Mouse (Mus musculus) small intestine, adult 2 months (tissue): Measurements from ENCODE around the gene Rps15. TPM values are rescaled to one million over a fixed set of nuclear protein-coding genes. Genes with fewer than 3 reads are reported as not detected.

Experiments
- H3K27ac ChIP-seq: fragments of 200-500 bp; 2 replicates; pipeline ENCODE4 v1.5.1; 2012; ENCODE audit warnings: low read depth, low read length, control low read depth, inconsistent platforms; ENCODE audit not compliant: insufficient read depth
- H3K27me3 ChIP-seq: fragments of 200-500 bp; 2 replicates; pipeline ENCODE4 v1.6.1; 2012; ENCODE audit warnings: mild to moderate bottlenecking, moderate library complexity, low read length, inconsistent platforms; ENCODE audit not compliant: control insufficient read depth, insufficient read depth
- H3K36me3 ChIP-seq: fragments of 200-500 bp; 2 replicates; pipeline ENCODE4 v1.6.1; 2012; ENCODE audit warnings: mild to moderate bottlenecking, low read length, control low read depth, inconsistent platforms; ENCODE audit not compliant: control insufficient read depth, insufficient read depth
- H3K4me1 ChIP-seq: fragments of 200-500 bp; 2 replicates; pipeline ENCODE4 v1.6.1; 2012; ENCODE audit warnings: low read length, inconsistent platforms, mixed read lengths; ENCODE audit not compliant: control insufficient read depth, insufficient read depth, insufficient read length
- H3K4me3 ChIP-seq: fragments of 200-500 bp; 2 replicates; pipeline ENCODE4 v1.5.1; 2012; ENCODE audit warnings: low read depth, mild to moderate bottlenecking, control low read depth, inconsistent platforms, low read length, moderate library complexity
- CTCF ChIP-seq: fragments of 200-500 bp; IDR thresholded peaks from 2 replicates; pipeline ENCODE4 v1.5.1; 2012; ENCODE audit warnings: low read depth, mild to moderate bottlenecking, control low read depth, inconsistent platforms, low read length, moderate library complexity, mixed read lengths; ENCODE audit not compliant: insufficient replicate concordance, insufficient read length; ENCODE audit errors: extremely low read depth
- POLR2A ChIP-seq: fragments of 200-500 bp; IDR thresholded peaks from 2 replicates; pipeline ENCODE4 v1.6.1; 2012; ENCODE audit warnings: low read depth, mild to moderate bottlenecking, control low read depth, inconsistent platforms, low read length, moderate library complexity
- WGBS: fragments of 180-500 bp; shearing (Covaris S2); methylation state at CpG from one replicate; pipeline ENCODE4 v1.1.7; 2018; 5-methylcytosine and 5-hydroxymethylcytosine counted together
- polyA plus RNA-seq: library from polyadenylated mRNA; depleted of rRNA; stranded (reverse); fragments of >200 nt; gene quantifications from 2 replicates; pipeline ENCODE4 v1.2.3, GENCODE M21; 2012

Gene Rps15
- polyA plus RNA-seq, 1 experiment = 887 TPM

DNA sequence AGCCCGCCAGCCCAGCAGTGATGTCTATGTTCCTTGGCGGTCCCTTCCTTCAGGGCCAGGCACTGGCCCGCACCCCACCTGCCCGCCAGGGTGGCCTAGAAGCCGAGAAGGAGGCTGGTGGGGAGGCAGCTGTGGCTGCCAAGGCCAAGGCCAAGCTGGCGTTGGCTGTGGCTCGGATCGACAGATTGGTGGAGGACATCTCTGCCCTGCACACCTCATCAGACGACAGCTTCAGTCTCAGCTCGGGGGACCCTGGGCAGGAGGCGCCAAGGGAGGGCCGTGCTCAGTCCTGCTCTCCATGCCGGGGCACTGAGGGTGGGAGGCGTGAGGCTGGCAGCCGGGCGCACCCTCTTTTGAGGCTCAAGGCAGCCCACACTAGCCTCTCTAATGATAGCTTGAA lies 19.3 kb downstream of the Rps15 start:
- peaks cover 40% of the 10 kb centered on the region for H3K27me3 ChIP-seq
- H3K4me3 ChIP-seq = no peak overlapping the region
- H3K36me3 ChIP-seq = no peaks in the 10 kb centered on the region
- TF ChIP-seq POLR2A = no peak
- TF ChIP-seq CTCF = no peak
- no peak overlapping the region for H3K27ac ChIP-seq
- WGBS = 75% methylated on average over 16 of the region's 16 CpGs
- peaks cover 3% of the 10 kb centered on the region for H3K4me1 ChIP-seq

GRCm38 (mm10) chr10:80312586-80313504 lies 20.6 kb downstream of the Rps15 start:
- 58% methylated on average over 54 of the region's 54 CpGs for WGBS
- peaks cover 3% of the 10 kb centered on the region; the same call in 1 of the 2 replicates for H3K36me3 ChIP-seq
- H3K4me1 ChIP-seq = peaks cover 3% of the 10 kb centered on the region
- H3K4me3 ChIP-seq = no peak overlapping the region
- H3K27me3 ChIP-seq = peaks cover 40% of the 10 kb centered on the region
- TF ChIP-seq POLR2A (no peak), CTCF (no peak)
- H3K27ac ChIP-seq = no peak overlapping the region

DNA sequence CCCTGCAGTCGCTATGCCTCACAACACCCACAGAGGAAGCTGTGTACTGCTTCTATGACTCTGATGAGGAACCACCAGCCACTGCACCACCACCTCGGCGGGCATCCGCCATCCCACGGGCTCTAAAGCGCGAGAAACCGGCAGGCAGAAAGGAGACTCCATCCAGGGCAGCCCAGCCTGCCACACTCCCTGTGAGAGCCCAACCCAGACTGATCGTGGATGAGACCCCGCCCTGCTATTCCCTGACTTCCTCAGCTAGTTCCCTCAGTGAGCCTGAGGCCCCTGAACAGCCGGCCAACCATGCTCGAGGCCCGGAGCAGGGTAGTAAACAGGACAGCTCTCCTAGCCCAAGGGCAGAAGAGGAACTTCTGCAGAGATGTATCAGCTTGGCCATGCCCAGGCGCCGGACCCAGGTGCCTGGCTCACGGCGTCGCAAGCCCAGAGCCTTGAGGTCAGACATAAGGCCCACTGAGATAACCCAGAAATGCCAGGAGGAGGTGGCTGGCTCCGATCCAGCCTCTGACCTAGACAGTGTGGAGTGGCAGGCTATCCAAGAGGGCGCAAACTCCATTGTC lies 21.5 kb downstream of the Rps15 start:
- TF ChIP-seq CTCF (no peak), POLR2A (no peak)
- Histone ChIP-seq H3K4me3 (no peak overlapping the region), H3K27me3 (peaks cover 40% of the 10 kb centered on the region), H3K27ac (no peak overlapping the region), H3K4me1 (peaks cover 3% of the 10 kb centered on the region), H3K36me3 (peaks cover 7% of the 10 kb centered on the region; the same call in 1 of the 2 replicates)
- WGBS = 23% methylated on average over 20 of the region's 20 CpGs

DNA sequence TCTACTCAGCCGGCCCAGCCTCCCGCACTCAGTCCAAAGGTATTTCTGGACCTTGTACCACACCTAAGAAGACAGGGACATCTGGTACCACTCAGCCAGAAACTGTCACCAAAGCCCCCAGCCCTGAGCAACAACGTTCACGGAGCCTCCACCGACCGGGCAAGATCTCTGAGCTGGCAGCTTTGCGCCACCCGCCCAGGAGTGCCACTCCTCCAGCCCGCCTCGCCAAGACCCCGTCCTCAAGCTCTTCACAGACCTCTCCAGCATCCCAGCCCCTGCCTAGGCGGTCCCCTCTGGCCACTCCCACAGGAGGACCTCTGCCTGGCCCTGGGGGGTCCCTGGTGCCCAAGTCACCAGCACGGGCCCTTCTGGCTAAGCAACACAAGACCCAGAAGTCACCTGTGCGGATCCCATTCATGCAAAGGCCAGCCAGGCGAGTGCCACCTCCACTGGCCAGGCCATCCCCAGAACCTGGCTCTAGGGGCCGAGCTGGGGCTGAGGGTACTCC lies 22.3 kb downstream of the Rps15 start:
- 50% methylated on average over 16 of the region's 16 CpGs for WGBS
- peaks cover 11% of the 10 kb centered on the region; the same call in 1 of the 2 replicates for H3K36me3 ChIP-seq
- peaks cover 40% of the 10 kb centered on the region for H3K27me3 ChIP-seq

DNA sequence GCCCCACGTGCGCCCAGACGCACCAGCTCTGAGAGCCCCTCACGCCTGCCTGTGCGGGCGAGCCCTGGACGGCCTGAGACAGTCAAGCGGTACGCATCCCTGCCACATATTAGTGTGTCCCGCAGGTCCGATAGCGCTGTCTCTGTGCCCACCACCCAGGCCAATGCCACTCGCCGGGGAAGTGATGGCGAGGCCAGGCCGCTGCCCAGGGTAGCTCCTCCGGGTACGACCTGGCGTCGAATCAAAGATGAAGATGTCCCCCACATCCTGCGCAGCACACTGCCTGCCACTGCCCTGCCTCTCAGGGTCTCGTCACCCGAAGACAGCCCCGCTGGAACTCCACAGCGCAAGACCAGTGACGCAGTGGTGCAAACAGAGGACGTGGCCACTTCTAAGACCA lies 23.1 kb downstream of the Rps15 start:
- Histone ChIP-seq H3K27me3 (peaks cover 40% of the 10 kb centered on the region), H3K4me1 (peaks cover 11% of the 10 kb centered on the region), H3K4me3 (no peak overlapping the region), H3K36me3 (peaks cover 11% of the 10 kb centered on the region; the same call in 1 of the 2 replicates), H3K27ac (no peak overlapping the region)
- TF ChIP-seq POLR2A (no peak), CTCF (no peak)
- WGBS = 50% methylated on average over 27 of the region's 27 CpGs

More for the DNA sequence above, 22.3 kb downstream of the Rps15 start:
- Histone ChIP-seq H3K4me3 (no peak overlapping the region), H3K27ac (no peak overlapping the region), H3K4me1 (peaks cover 10% of the 10 kb centered on the region)
- no peak for TF ChIP-seq CTCF
- TF ChIP-seq POLR2A = no peak

DNA sequence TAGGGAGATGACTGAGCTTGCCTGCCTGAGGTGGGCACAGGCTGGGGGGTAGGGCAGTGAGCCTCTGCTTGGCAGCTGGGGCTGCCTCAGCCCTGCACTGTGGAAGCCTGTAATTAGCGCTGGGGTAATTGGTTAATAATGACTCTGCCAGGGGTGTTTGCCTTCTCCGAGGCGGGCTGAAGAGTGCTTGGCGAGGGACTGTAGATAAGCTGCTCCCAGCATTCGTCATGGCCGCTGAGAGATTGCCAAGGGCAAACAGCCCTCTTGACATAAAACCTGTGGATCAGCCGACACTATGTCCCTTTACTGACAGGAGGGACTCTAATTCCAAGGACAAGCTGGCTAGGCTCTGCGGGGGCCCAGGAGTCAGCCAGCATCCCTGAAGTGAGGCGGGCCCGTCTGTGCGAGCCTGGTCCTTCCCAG lies 24.1 kb downstream of the Rps15 start:
- WGBS = 15% methylated on average over 11 of the region's 11 CpGs
- TF ChIP-seq CTCF (no peak), POLR2A (no peak)
- Histone ChIP-seq H3K27me3 (peaks cover 36% of the 10 kb centered on the region), H3K36me3 (peaks cover 11% of the 10 kb centered on the region; the same call in 1 of the 2 replicates), H3K4me1 (peaks cover 11% of the 10 kb centered on the region), H3K27ac (no peak overlapping the region), H3K4me3 (no peak overlapping the region)

GRCm38 (mm10) chr10:80317011-80317410 lies 24.8 kb downstream of the Rps15 start:
- 45% methylated on average over 10 of the region's 10 CpGs for WGBS

More at GRCm38 (mm10) chr10:80317011-80317410, 24.8 kb downstream of the Rps15 start:
- peaks cover 11% of the 10 kb centered on the region for H3K4me1 ChIP-seq
- H3K27me3 ChIP-seq = peaks cover 33% of the 10 kb centered on the region
- H3K36me3 ChIP-seq = peaks cover 11% of the 10 kb centered on the region; the same call in 1 of the 2 replicates
- no peak for TF ChIP-seq CTCF
- no peak for TF ChIP-seq POLR2A
- no peak overlapping the region for H3K4me3 ChIP-seq
- no peak overlapping the region for H3K27ac ChIP-seq
